Mouse (Mus musculus): ENCODE results near the gene AC124108.1.

The AC124108.1 gene

GRCm38 (mm10) chr1:132245010-132245409 is 53.8 kb downstream of the AC124108.1 start:
- no peak for DNase-seq (ENCODE audit: low spot score in 2 of 2)

DNA sequence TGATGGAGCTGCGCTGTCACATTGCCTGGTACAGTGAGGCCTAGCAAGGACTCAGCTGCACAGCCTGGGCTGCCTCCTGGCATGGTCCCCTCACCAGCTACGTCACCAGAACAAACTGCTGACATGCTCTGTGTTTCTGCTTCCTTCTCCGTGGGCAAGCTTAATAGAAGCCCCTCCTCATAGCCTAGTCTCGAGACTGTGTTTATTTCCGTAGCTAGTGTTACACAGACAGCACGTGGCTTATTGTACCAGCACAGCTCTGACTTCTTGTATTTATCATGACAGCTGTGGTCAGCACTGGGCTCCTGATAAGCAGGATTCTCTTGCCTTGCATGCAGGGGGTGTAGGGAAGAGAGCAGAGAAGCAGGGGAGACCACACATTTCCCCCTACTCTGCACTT is 54.9 kb downstream of the AC124108.1 start:
- DNase-seq (ENCODE audit: low spot score in 2 of 2), result peak in 1 of 2 experiments; percentile 31

- DNase-seq (ENCODE audit: low spot score in 2 of 2), result no peak
Observed at GRCm38 (mm10) chr1:132246641-132247040, 55.4 kb downstream of the AC124108.1 start.

DNA sequence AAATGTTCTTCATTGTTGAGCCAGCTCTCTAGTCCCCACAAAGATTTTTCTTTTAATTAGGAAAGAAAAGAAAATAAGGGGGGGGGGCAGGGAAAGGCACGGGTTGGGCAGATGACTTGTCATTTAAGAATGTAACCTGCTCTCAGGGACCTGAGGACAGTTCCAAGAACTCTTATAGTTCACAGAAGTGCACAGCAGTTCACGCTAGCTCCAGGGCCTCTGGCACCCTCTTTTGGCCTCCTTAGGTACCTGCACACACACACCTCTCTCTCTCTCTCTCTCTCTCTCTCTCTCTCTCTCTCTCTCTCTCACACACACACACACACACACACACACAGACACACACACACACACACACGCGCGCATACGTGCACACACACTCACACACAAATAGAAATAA is 63.2 kb downstream of the AC124108.1 start:
- DNase-seq (ENCODE audit: low spot score in 2 of 2), result no peak

All from frontal cortex, postnatal 10 days (tissue).